Mouse (Mus musculus) myocyte (in vitro differentiated cells): Measurements from ENCODE around the gene Ercc2. TPM values are rescaled to one million over a fixed set of nuclear protein-coding genes. Genes with fewer than 3 reads are reported as not detected.

Source experiments
- H3K27me3 ChIP-seq: one replicate; pipeline ENCODE4 v1.6.1; 2011; ENCODE audit not compliant: control insufficient read depth, insufficient read depth, insufficient read length
- H3K36me3 ChIP-seq: one replicate; pipeline ENCODE4 v1.6.1; 2011; ENCODE audit not compliant: control insufficient read depth, insufficient read depth
- H3K4me2 ChIP-seq: one replicate; pipeline ENCODE4 v1.6.1; 2011; ENCODE audit warnings: low read depth, control low read depth
- H3K4me3 ChIP-seq: one replicate; pipeline ENCODE4 v1.5.1; 2011; ENCODE audit warnings: mild to moderate bottlenecking, control low read depth, moderate library complexity
- H3K79me2 ChIP-seq: one replicate; pipeline ENCODE4 v1.6.1; 2011; ENCODE audit not compliant: control insufficient read depth, insufficient read depth
- H3ac ChIP-seq: one replicate; pipeline ENCODE4 v1.6.1; 2011; ENCODE audit not compliant: control insufficient read depth, insufficient read length
- CEBPB ChIP-seq: IDR thresholded peaks from 2 replicates; pipeline ENCODE4 v1.6.1; 2011; ENCODE audit warnings: mild to moderate bottlenecking, moderate library complexity; ENCODE audit not compliant: poor library complexity, insufficient read depth, severe bottlenecking
- E2F4 ChIP-seq: IDR thresholded peaks from one replicate; pipeline ENCODE4 v1.6.1; 2011; ENCODE audit warnings: mild to moderate bottlenecking, control low read depth, moderate library complexity; ENCODE audit not compliant: insufficient read depth
- MAX ChIP-seq: IDR thresholded peaks from one replicate; pipeline ENCODE4 v1.6.1; 2011; ENCODE audit warnings: low read depth, mild to moderate bottlenecking, control low read depth
- MYOD1 ChIP-seq, 3 experiments: IDR thresholded peaks; one replicate each; pipeline ENCODE4 v1.6.1; 2011; ENCODE audit warnings: control low read depth in 2 of 3, low read depth in 2 of 3, mild to moderate bottlenecking in 2 of 3, moderate library complexity in 1 of 3; ENCODE audit not compliant: insufficient read length in 2 of 3, control insufficient read depth in 1 of 3
- MYOG ChIP-seq, 3 experiments: IDR thresholded peaks; one replicate each; pipeline ENCODE4 v1.6.1; 2011; ENCODE audit warnings: control low read depth in 2 of 3, low read depth in 2 of 3, mild to moderate bottlenecking in 2 of 3; ENCODE audit not compliant: insufficient read length in 2 of 3, control insufficient read depth in 1 of 3, insufficient read depth in 1 of 3
- POLR2A ChIP-seq: IDR thresholded peaks from one replicate; pipeline ENCODE4 v1.6.1; 2011; ENCODE audit warnings: low read depth, mild to moderate bottlenecking, control low read depth, moderate library complexity; ENCODE audit not compliant: insufficient read length
- POLR2AphosphoS2 ChIP-seq: IDR thresholded peaks from one replicate; pipeline ENCODE4 v1.6.1; 2011; ENCODE audit warnings: low read depth, control low read depth; ENCODE audit not compliant: insufficient read length
- REST ChIP-seq: IDR thresholded peaks from one replicate; pipeline ENCODE4 v1.6.1; 2011; ENCODE audit warnings: mild to moderate bottlenecking, control low read depth, moderate library complexity; ENCODE audit not compliant: insufficient read depth, insufficient read length
- SRF ChIP-seq: IDR thresholded peaks from one replicate; pipeline ENCODE4 v1.6.1; 2011; ENCODE audit warnings: low read depth; ENCODE audit not compliant: control insufficient read depth, insufficient read length
- TCF12 ChIP-seq: IDR thresholded peaks from one replicate; pipeline ENCODE4 v1.6.1; 2011; ENCODE audit warnings: mild to moderate bottlenecking, control low read depth; ENCODE audit not compliant: poor library complexity, insufficient read depth, severe bottlenecking
- TCF3 ChIP-seq: IDR thresholded peaks from one replicate; pipeline ENCODE4 v1.6.1; 2011; ENCODE audit warnings: low read depth, control low read depth; ENCODE audit not compliant: insufficient read length
- USF1 ChIP-seq: IDR thresholded peaks from one replicate; pipeline ENCODE4 v1.6.1; 2011; ENCODE audit warnings: low read depth, mild to moderate bottlenecking, control low read depth, moderate library complexity
- polyA plus RNA-seq: library from polyadenylated mRNA; unstranded; fragments of >200 nt; fragmentation: generic; extraction: Trizol; gene quantifications from one replicate; pipeline ENCODE4 v1.2.1, GENCODE M21; 2012; ENCODE audit warnings: missing spikeins

The Ercc2 gene
- polyA plus RNA-seq, 1 experiment: 11.5 TPM

GRCm38 (mm10) chr7:19413525-19413924, 31.7 kb downstream of the Ercc2 start:
- Histone ChIP-seq H3K4me3 (no peak overlapping the region), H3K27me3 (peaks cover 5% of the 10 kb centered on the region), H3K4me2 (no peak overlapping the region)

GRCm38 (mm10) chr7:19416590-19416989, 34.8 kb downstream of the Ercc2 start:
- peaks cover 5% of the 10 kb centered on the region for H3K27me3 ChIP-seq
- H3K4me3 ChIP-seq: no peak overlapping the region
- no peaks in the 10 kb centered on the region for H3K79me2 ChIP-seq
- H3K4me2 ChIP-seq: no peak overlapping the region
- H3ac ChIP-seq: no peak overlapping the region
- no peaks in the 10 kb centered on the region for H3K36me3 ChIP-seq
- peak; percentile 41 for TF ChIP-seq POLR2AphosphoS2
- no peak for TF ChIP-seq MAX

More at GRCm38 (mm10) chr7:19413525-19413924, 31.7 kb downstream of the Ercc2 start:
- TF ChIP-seq MYOD1 (IDR thresholded peaks at IDR 0.05; ENCODE audit: control insufficient read depth in 1 of 3, insufficient read length in 2 of 3, low read depth in 2 of 3): no peak
- TF ChIP-seq SRF: no peak
- TF ChIP-seq E2F4: no peak
- TF ChIP-seq TCF3: no peak
- TF ChIP-seq CEBPB: no peak
- TF ChIP-seq POLR2AphosphoS2: no peak
- no peak for TF ChIP-seq USF1
- TF ChIP-seq MAX: no peak
- TF ChIP-seq TCF12: no peak
- TF ChIP-seq POLR2A: no peak
- no peak for TF ChIP-seq MYOG (IDR thresholded peaks at IDR 0.05; ENCODE audit: control insufficient read depth in 1 of 3, insufficient read depth in 1 of 3, insufficient read length in 2 of 3, low read depth in 2 of 3)
- no peak for TF ChIP-seq REST
- Histone ChIP-seq H3ac (no peak overlapping the region), H3K36me3 (no peaks in the 10 kb centered on the region), H3K79me2 (no peaks in the 10 kb centered on the region)

- Histone ChIP-seq H3K4me2 (no peak overlapping the region), H3K36me3 (no peaks in the 10 kb centered on the region), H3ac (no peak overlapping the region), H3K27me3 (peaks cover 5% of the 10 kb centered on the region), H3K4me3 (no peak overlapping the region), H3K79me2 (no peaks in the 10 kb centered on the region)
- TF ChIP-seq TCF12: no peak
- no peak for TF ChIP-seq MAX
- no peak for TF ChIP-seq E2F4
- no peak for TF ChIP-seq TCF3
- TF ChIP-seq MYOD1 (IDR thresholded peaks at IDR 0.05; ENCODE audit: control insufficient read depth in 1 of 3, insufficient read length in 2 of 3, low read depth in 2 of 3): no peak
- TF ChIP-seq SRF: no peak
- TF ChIP-seq USF1: no peak
- TF ChIP-seq MYOG (IDR thresholded peaks at IDR 0.05; ENCODE audit: control insufficient read depth in 1 of 3, insufficient read depth in 1 of 3, insufficient read length in 2 of 3, low read depth in 2 of 3): no peak
- no peak for TF ChIP-seq POLR2A
- no peak for TF ChIP-seq REST
- TF ChIP-seq POLR2AphosphoS2: no peak
- TF ChIP-seq CEBPB: no peak
Observed at GRCm38 (mm10) chr7:19420121-19420520, 38.3 kb downstream of the Ercc2 start.

- peaks cover 5% of the 10 kb centered on the region for H3K27me3 ChIP-seq
- H3K36me3 ChIP-seq: no peaks in the 10 kb centered on the region
- H3K4me2 ChIP-seq: peak overlapping the region; percentile 12
- no peak overlapping the region for H3K4me3 ChIP-seq
- no peak overlapping the region for H3ac ChIP-seq
- TF ChIP-seq POLR2AphosphoS2 (no peak), MYOD1 (IDR thresholded peaks at IDR 0.05; ENCODE audit: control insufficient read depth in 1 of 3, insufficient read length in 2 of 3, low read depth in 2 of 3) (peak in 1 of 3 experiments; percentile 23)
- no peaks in the 10 kb centered on the region for H3K79me2 ChIP-seq
Observed at GRCm38 (mm10) chr7:19420821-19421636, 39.2 kb downstream of the Ercc2 start.

- H3K4me2 ChIP-seq: no peak overlapping the region
- H3K27me3 ChIP-seq: no peaks in the 10 kb centered on the region
- peak; percentile 27 for TF ChIP-seq POLR2AphosphoS2
- no peak for TF ChIP-seq TCF3
- H3ac ChIP-seq: no peak overlapping the region
- H3K79me2 ChIP-seq: no peaks in the 10 kb centered on the region
- no peak overlapping the region for H3K4me3 ChIP-seq
- H3K36me3 ChIP-seq: peaks cover 4% of the 10 kb centered on the region
Observed at GRCm38 (mm10) chr7:19423083-19423482, 41.3 kb downstream of the Ercc2 start.
